Mouse (Mus musculus) myocyte (in vitro differentiated cells): ENCODE results near the gene Epb41. TPM values are rescaled to one million over a fixed set of nuclear protein-coding genes. Genes with fewer than 3 reads are reported as not detected.

ENCODE experiments used
- H3K27me3 ChIP-seq: one replicate; pipeline ENCODE4 v1.6.1; 2011; ENCODE audit not compliant: control insufficient read depth, insufficient read depth, insufficient read length
- H3K36me3 ChIP-seq: one replicate; pipeline ENCODE4 v1.6.1; 2011; ENCODE audit not compliant: control insufficient read depth, insufficient read depth
- H3K4me2 ChIP-seq: one replicate; pipeline ENCODE4 v1.6.1; 2011; ENCODE audit warnings: low read depth, control low read depth
- H3K4me3 ChIP-seq: one replicate; pipeline ENCODE4 v1.5.1; 2011; ENCODE audit warnings: mild to moderate bottlenecking, control low read depth, moderate library complexity
- H3K79me2 ChIP-seq: one replicate; pipeline ENCODE4 v1.6.1; 2011; ENCODE audit not compliant: control insufficient read depth, insufficient read depth
- H3ac ChIP-seq: one replicate; pipeline ENCODE4 v1.6.1; 2011; ENCODE audit not compliant: control insufficient read depth, insufficient read length
- CEBPB ChIP-seq: IDR thresholded peaks from 2 replicates; pipeline ENCODE4 v1.6.1; 2011; ENCODE audit warnings: mild to moderate bottlenecking, moderate library complexity; ENCODE audit not compliant: poor library complexity, insufficient read depth, severe bottlenecking
- E2F4 ChIP-seq: IDR thresholded peaks from one replicate; pipeline ENCODE4 v1.6.1; 2011; ENCODE audit warnings: mild to moderate bottlenecking, control low read depth, moderate library complexity; ENCODE audit not compliant: insufficient read depth
- MAX ChIP-seq: IDR thresholded peaks from one replicate; pipeline ENCODE4 v1.6.1; 2011; ENCODE audit warnings: low read depth, mild to moderate bottlenecking, control low read depth
- MYOD1 ChIP-seq, 3 experiments: IDR thresholded peaks; one replicate each; pipeline ENCODE4 v1.6.1; 2011; ENCODE audit warnings: control low read depth in 2 of 3, low read depth in 2 of 3, mild to moderate bottlenecking in 2 of 3, moderate library complexity in 1 of 3; ENCODE audit not compliant: insufficient read length in 2 of 3, control insufficient read depth in 1 of 3
- MYOG ChIP-seq, 3 experiments: IDR thresholded peaks; one replicate each; pipeline ENCODE4 v1.6.1; 2011; ENCODE audit warnings: control low read depth in 2 of 3, low read depth in 2 of 3, mild to moderate bottlenecking in 2 of 3; ENCODE audit not compliant: insufficient read length in 2 of 3, control insufficient read depth in 1 of 3, insufficient read depth in 1 of 3
- POLR2A ChIP-seq: IDR thresholded peaks from one replicate; pipeline ENCODE4 v1.6.1; 2011; ENCODE audit warnings: low read depth, mild to moderate bottlenecking, control low read depth, moderate library complexity; ENCODE audit not compliant: insufficient read length
- POLR2AphosphoS2 ChIP-seq: IDR thresholded peaks from one replicate; pipeline ENCODE4 v1.6.1; 2011; ENCODE audit warnings: low read depth, control low read depth; ENCODE audit not compliant: insufficient read length
- REST ChIP-seq: IDR thresholded peaks from one replicate; pipeline ENCODE4 v1.6.1; 2011; ENCODE audit warnings: mild to moderate bottlenecking, control low read depth, moderate library complexity; ENCODE audit not compliant: insufficient read depth, insufficient read length
- SRF ChIP-seq: IDR thresholded peaks from one replicate; pipeline ENCODE4 v1.6.1; 2011; ENCODE audit warnings: low read depth; ENCODE audit not compliant: control insufficient read depth, insufficient read length
- TCF12 ChIP-seq: IDR thresholded peaks from one replicate; pipeline ENCODE4 v1.6.1; 2011; ENCODE audit warnings: mild to moderate bottlenecking, control low read depth; ENCODE audit not compliant: poor library complexity, insufficient read depth, severe bottlenecking
- TCF3 ChIP-seq: IDR thresholded peaks from one replicate; pipeline ENCODE4 v1.6.1; 2011; ENCODE audit warnings: low read depth, control low read depth; ENCODE audit not compliant: insufficient read length
- USF1 ChIP-seq: IDR thresholded peaks from one replicate; pipeline ENCODE4 v1.6.1; 2011; ENCODE audit warnings: low read depth, mild to moderate bottlenecking, control low read depth, moderate library complexity
- polyA plus RNA-seq: library from polyadenylated mRNA; unstranded; fragments of >200 nt; fragmentation: generic; extraction: Trizol; gene quantifications from one replicate; pipeline ENCODE4 v1.2.1, GENCODE M21; 2012; ENCODE audit warnings: missing spikeins

The Epb41 gene
- polyA plus RNA-seq, 1 experiment: 4.8 TPM

GRCm38 (mm10) chr4:131918026-131918533, 157.0 kb downstream of the Epb41 start:
- H3K27me3 ChIP-seq: peaks cover 6% of the 10 kb centered on the region
- no peak overlapping the region for H3K4me2 ChIP-seq
- H3K36me3 ChIP-seq: no peaks in the 10 kb centered on the region
- no peak overlapping the region for H3K4me3 ChIP-seq
- H3ac ChIP-seq: no peak overlapping the region
- no peaks in the 10 kb centered on the region for H3K79me2 ChIP-seq
- TF ChIP-seq TCF12 (no peak), POLR2A (no peak), TCF3 (no peak), CEBPB (no peak), MYOG (IDR thresholded peaks at IDR 0.05; ENCODE audit: control insufficient read depth in 1 of 3, insufficient read depth in 1 of 3, insufficient read length in 2 of 3, low read depth in 2 of 3) (no peak), SRF (no peak), MYOD1 (IDR thresholded peaks at IDR 0.05; ENCODE audit: control insufficient read depth in 1 of 3, insufficient read length in 2 of 3, low read depth in 2 of 3) (no peak), USF1 (no peak), REST (no peak), E2F4 (no peak), POLR2AphosphoS2 (no peak)

GRCm38 (mm10) chr4:131917010-131917555, 158.0 kb downstream of the Epb41 start:
- TF ChIP-seq MAX: no peak
- TF ChIP-seq E2F4: no peak
- TF ChIP-seq TCF3: no peak
- no peak for TF ChIP-seq POLR2AphosphoS2
- TF ChIP-seq MYOG (IDR thresholded peaks at IDR 0.05; ENCODE audit: control insufficient read depth in 1 of 3, insufficient read depth in 1 of 3, insufficient read length in 2 of 3, low read depth in 2 of 3): no peak
- TF ChIP-seq MYOD1 (IDR thresholded peaks at IDR 0.05; ENCODE audit: control insufficient read depth in 1 of 3, insufficient read length in 2 of 3, low read depth in 2 of 3): no peak
- no peak for TF ChIP-seq REST
- no peak for TF ChIP-seq TCF12
- TF ChIP-seq CEBPB: no peak
- no peak for TF ChIP-seq SRF
- TF ChIP-seq POLR2A: no peak
- TF ChIP-seq USF1: no peak
- Histone ChIP-seq H3K79me2 (no peaks in the 10 kb centered on the region), H3ac (no peak overlapping the region), H3K27me3 (peaks cover 6% of the 10 kb centered on the region), H3K4me3 (no peak overlapping the region), H3K4me2 (no peak overlapping the region), H3K36me3 (no peaks in the 10 kb centered on the region)

- TF ChIP-seq SRF: no peak
- no peak for TF ChIP-seq E2F4
- TF ChIP-seq MYOG (IDR thresholded peaks at IDR 0.05; ENCODE audit: control insufficient read depth in 1 of 3, insufficient read depth in 1 of 3, insufficient read length in 2 of 3, low read depth in 2 of 3): no peak
- no peak for TF ChIP-seq TCF12
- no peak for TF ChIP-seq POLR2A
- TF ChIP-seq TCF3: no peak
- TF ChIP-seq CEBPB: no peak
- no peak for TF ChIP-seq REST
- TF ChIP-seq USF1: no peak
- TF ChIP-seq MYOD1 (IDR thresholded peaks at IDR 0.05; ENCODE audit: control insufficient read depth in 1 of 3, insufficient read length in 2 of 3, low read depth in 2 of 3): no peak
- Histone ChIP-seq H3K27me3 (no peaks in the 10 kb centered on the region), H3K4me3 (no peak overlapping the region), H3K36me3 (no peaks in the 10 kb centered on the region), H3ac (no peak overlapping the region), H3K79me2 (no peaks in the 10 kb centered on the region), H3K4me2 (peak overlapping the region; percentile 6)
Observed at GRCm38 (mm10) chr4:131916425-131916824, 158.7 kb downstream of the Epb41 start.

- Histone ChIP-seq H3ac (no peak overlapping the region), H3K4me3 (no peak overlapping the region), H3K36me3 (no peaks in the 10 kb centered on the region), H3K4me2 (no peak overlapping the region), H3K27me3 (no peaks in the 10 kb centered on the region), H3K79me2 (no peaks in the 10 kb centered on the region)
- TF ChIP-seq TCF12 (no peak), MYOD1 (IDR thresholded peaks at IDR 0.05; ENCODE audit: control insufficient read depth in 1 of 3, insufficient read length in 2 of 3, low read depth in 2 of 3) (no peak), MYOG (IDR thresholded peaks at IDR 0.05; ENCODE audit: control insufficient read depth in 1 of 3, insufficient read depth in 1 of 3, insufficient read length in 2 of 3, low read depth in 2 of 3) (no peak), SRF (no peak), POLR2A (no peak), USF1 (no peak), POLR2AphosphoS2 (no peak), MAX (no peak), CEBPB (no peak), REST (no peak), E2F4 (no peak), TCF3 (no peak)
Observed at GRCm38 (mm10) chr4:131915821-131916328, 159.2 kb downstream of the Epb41 start.

DNA sequence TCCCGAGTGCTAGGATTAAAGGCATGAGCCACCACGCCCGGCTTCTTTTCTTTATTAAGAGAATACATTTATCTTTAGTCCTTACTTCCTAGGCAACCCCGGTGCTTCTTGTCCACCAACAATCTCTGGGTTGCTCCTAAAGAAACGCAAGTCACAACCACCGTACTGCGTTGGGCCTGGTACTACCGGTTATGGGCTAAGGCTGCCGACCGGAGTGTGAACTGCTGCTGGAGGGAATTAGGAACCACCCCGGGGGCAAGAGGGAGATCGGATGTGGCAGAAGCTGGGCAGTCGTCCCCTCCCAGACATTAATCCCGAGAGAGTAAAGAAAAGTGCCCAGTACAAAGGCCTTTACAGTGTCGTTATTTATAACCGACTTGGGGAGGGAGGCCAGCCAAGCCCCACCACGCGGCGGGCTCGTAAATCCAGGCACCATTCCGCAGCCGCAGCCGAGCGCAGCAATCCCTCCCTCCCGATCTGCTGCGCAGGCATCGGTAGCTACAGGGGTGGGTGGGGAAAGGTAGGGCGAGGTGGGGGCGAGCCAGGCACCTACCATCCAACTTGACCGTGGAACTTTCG, 160.1 kb downstream of the Epb41 start:
- no peak overlapping the region for H3K4me2 ChIP-seq
- no peaks in the 10 kb centered on the region for H3K36me3 ChIP-seq
- no peak overlapping the region for H3ac ChIP-seq
- TF ChIP-seq SRF: no peak
- TF ChIP-seq MAX: no peak
- TF ChIP-seq TCF12: no peak
- no peak for TF ChIP-seq REST
- TF ChIP-seq POLR2AphosphoS2: no peak
- no peak for TF ChIP-seq TCF3
- no peak for TF ChIP-seq CEBPB
- TF ChIP-seq E2F4: no peak
- no peak for TF ChIP-seq USF1
- no peak overlapping the region for H3K4me3 ChIP-seq
- no peaks in the 10 kb centered on the region for H3K79me2 ChIP-seq
- no peaks in the 10 kb centered on the region for H3K27me3 ChIP-seq
